Mouse (Mus musculus) kidney, postnatal 14 days (tissue): ENCODE data around the gene Knstrn.
A peak's percentile ranks its signal among the peaks of the same experiment; 100 is the strongest.

Experiments used
- DNase-seq: peaks from one replicate; pipeline ENCODE4 v3.0.0; 2022; ENCODE audit warnings: mixed read lengths

Knstrn gene

GRCm38 (mm10) chr2:118862340-118862675, 48.5 kb downstream of the Knstrn start:
- DNase-seq = no peak

- no peak for DNase-seq
Measured at GRCm38 (mm10) chr2:118870601-118871000, 56.8 kb downstream of the Knstrn start.

GRCm38 (mm10) chr2:118871032-118871431, 57.2 kb downstream of the Knstrn start:
- DNase-seq = no peak

GRCm38 (mm10) chr2:118873018-118873417, 59.2 kb downstream of the Knstrn start:
- no peak for DNase-seq

- no peak for DNase-seq
Measured at GRCm38 (mm10) chr2:118873890-118874430, 60.2 kb downstream of the Knstrn start.

- DNase-seq = no peak
Measured at GRCm38 (mm10) chr2:118875316-118875715, 61.5 kb downstream of the Knstrn start.

- no peak for DNase-seq
Measured at GRCm38 (mm10) chr2:118876453-118876852, 62.6 kb downstream of the Knstrn start.

GRCm38 (mm10) chr2:118881019-118881418, 67.2 kb downstream of the Knstrn start:
- peak; percentile 46 for DNase-seq

- no peak for DNase-seq
Measured at GRCm38 (mm10) chr2:118881956-118882355, 68.2 kb downstream of the Knstrn start.

- peak; percentile 88 for DNase-seq
Measured at GRCm38 (mm10) chr2:118882840-118883679, 69.3 kb downstream of the Knstrn start.

GRCm38 (mm10) chr2:118887440-118887839, 73.6 kb downstream of the Knstrn start:
- no peak for DNase-seq

- no peak for DNase-seq
Measured at GRCm38 (mm10) chr2:118887845-118888548, 74.2 kb downstream of the Knstrn start.

- DNase-seq = no peak
Measured at GRCm38 (mm10) chr2:118891173-118891572, 77.4 kb downstream of the Knstrn start.

GRCm38 (mm10) chr2:118895990-118896913, 82.4 kb downstream of the Knstrn start:
- peak; percentile 58 for DNase-seq

GRCm38 (mm10) chr2:118896914-118897291, 83.1 kb downstream of the Knstrn start:
- no peak for DNase-seq

GRCm38 (mm10) chr2:118897392-118897791, 83.6 kb downstream of the Knstrn start:
- no peak for DNase-seq

- DNase-seq = no peak
Measured at GRCm38 (mm10) chr2:118897808-118898207, 84.0 kb downstream of the Knstrn start.

GRCm38 (mm10) chr2:118898771-118899170, 85.0 kb downstream of the Knstrn start:
- DNase-seq = no peak

GRCm38 (mm10) chr2:118899306-118899705, 85.5 kb downstream of the Knstrn start:
- no peak for DNase-seq

- peak; percentile 41 for DNase-seq
Measured at GRCm38 (mm10) chr2:118899981-118900825, 86.4 kb downstream of the Knstrn start, which contains the start of gene Bahd1. Bahd1 (plus strand) TSS chr2:118900377.

- DNase-seq = no peak
Measured at GRCm38 (mm10) chr2:118900826-118901140, 87.0 kb downstream of the Knstrn start.
